18 mouse cellular contexts compared by ENCODE assay signal in the genomic region with DNA sequence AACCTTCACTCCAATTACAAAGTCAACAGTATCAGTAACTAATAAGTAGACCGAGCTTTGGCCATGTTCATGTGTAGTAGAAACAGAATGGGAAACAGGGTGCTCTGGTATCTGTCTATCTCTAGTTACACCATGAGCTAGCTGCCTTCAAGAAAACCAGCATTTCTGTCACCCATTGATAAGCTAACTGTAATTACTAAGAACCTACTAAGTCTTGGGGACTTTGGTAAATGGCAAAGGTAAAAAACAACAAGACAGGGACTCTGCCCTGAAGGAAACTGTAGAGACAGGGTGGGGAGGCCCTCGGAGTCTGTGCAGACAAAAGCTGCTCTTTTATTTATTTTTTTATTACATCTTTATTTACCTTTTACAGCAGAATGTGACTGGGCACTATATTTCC. TPM values are rescaled to one million over a fixed set of nuclear protein-coding genes. Genes with fewer than 3 reads are reported as not detected.
DNase-seq lines count a peak whose midpoint lies in the region; ATAC-seq and TF ChIP-seq lines count a peak whose summit lies in the region.
"Had no signal": no experiment of that assay in that cellular context is flagged by ENCODE, and none has a peak within 500 bp of the region (broad histone marks: within the 10 kb centered on the region; RNA-seq: fewer than 3 reads in every experiment).

No protein-coding gene starts in this region.

- TF ChIP-seq CTCF in MEL (IDR thresholded peaks at IDR 0.05 in 2 of 3, conservative IDR thresholded peaks at IDR 0.05 in 1 of 3; ENCODE audit: control insufficient read depth in 1 of 3, insufficient read depth in 1 of 3, low read depth in 2 of 3, low read length in 3 of 3, poor library complexity in 1 of 3, severe bottlenecking in 1 of 3) = no peak

- H3K27me3 ChIP-seq in MEL (ENCODE audit: control insufficient read depth in 1 of 2, insufficient read depth in 2 of 2, low read length in 2 of 2) = no peaks in the 10 kb centered on the region
- no peaks in the 10 kb centered on the region for H3K27me3 ChIP-seq in intestine, embryonic 16.5 days (replicated peaks; ENCODE audit: control insufficient read depth, insufficient read depth, low read length)
- no peaks in the 10 kb centered on the region for H3K27me3 ChIP-seq in liver, embryonic 16.5 days (ENCODE audit: control insufficient read depth, insufficient read depth, low read depth, low read length)
- no peaks in the 10 kb centered on the region for H3K27me3 ChIP-seq in midbrain, embryonic 11.5 days (ENCODE audit: control insufficient read depth, insufficient read depth, low read length)
- H3K27me3 ChIP-seq: heart, embryonic 12.5 days; midbrain, embryonic 13.5 days had no signal

- TF ChIP-seq EP300 in MEL (IDR thresholded peaks at IDR 0.05; ENCODE audit: low read depth in 1 of 2, low read length in 2 of 2) = peak; percentile 92 to 93

- peak overlapping the region; percentile 17; the same call in 1 of the 2 replicates for H3K9ac ChIP-seq in MEL (ENCODE audit: control insufficient read depth, low read depth, low read length, poor library complexity, severe bottlenecking)
- H3K9ac ChIP-seq in intestine, embryonic 16.5 days (ENCODE audit: low read depth, low read length) = no peak overlapping the region
- H3K9ac ChIP-seq in liver, embryonic 16.5 days (ENCODE audit: low read depth, low read length) = 0 out of 2 replicates have a peak overlapping the region, but pooled peaks have one; percentile 5
- no peak overlapping the region for H3K9ac ChIP-seq in midbrain, embryonic 11.5 days (ENCODE audit: low read length)
- H3K9ac ChIP-seq: heart, embryonic 12.5 days; midbrain, embryonic 13.5 days had no signal

- peaks cover 36 to 54% of the 10 kb centered on the region in 2 experiments for H3K4me1 ChIP-seq in MEL (ENCODE audit: control insufficient read depth in 1 of 2, insufficient read depth in 2 of 2, low read length in 2 of 2)
- H3K4me1 ChIP-seq in intestine, embryonic 16.5 days (ENCODE audit: control insufficient read depth, insufficient read depth, low read length) = peaks cover 11% of the 10 kb centered on the region
- peaks cover 59% of the 10 kb centered on the region for H3K4me1 ChIP-seq in liver, embryonic 16.5 days (ENCODE audit: control insufficient read depth, low read depth, low read length)
- no peaks in the 10 kb centered on the region for H3K4me1 ChIP-seq in midbrain, embryonic 11.5 days (ENCODE audit: control insufficient read depth, insufficient read depth, low read length)

- H3K9me3 ChIP-seq in MEL (replicated peaks; ENCODE audit: insufficient read depth, low read length) = no peaks in the 10 kb centered on the region
- H3K9me3 ChIP-seq in intestine, embryonic 16.5 days (ENCODE audit: control insufficient read depth, low read length) = no peaks in the 10 kb centered on the region
- no peaks in the 10 kb centered on the region for H3K9me3 ChIP-seq in liver, embryonic 16.5 days (replicated peaks; ENCODE audit: control insufficient read depth, low read length)
- H3K9me3 ChIP-seq in midbrain, embryonic 11.5 days (ENCODE audit: control insufficient read depth, low read length) = no peaks in the 10 kb centered on the region
- H3K9me3 ChIP-seq: heart, embryonic 12.5 days; midbrain, embryonic 13.5 days had no signal

- peak; percentile 80 for DNase-seq in MEL (ENCODE audit: low read depth, low spot score)
- peak; percentile 77 for DNase-seq in c-Kit-positive CD71-positive TER-119-positive erythroid progenitor cells, embryonic 14.5 days (ENCODE audit: low spot score)
- no peak for DNase-seq in midbrain, embryonic 11.5 days (ENCODE audit: low spot score, missing footprints)
- no peak for DNase-seq in left cerebral cortex, adult 9 months (ENCODE audit: low spot score in 2 of 2)
- DNase-seq in left cerebral cortex, adult 18-20 months (ENCODE audit: low spot score in 2 of 2) = no peak
- DNase-seq: adrenal gland, adult 2 months; cerebellum, adult 11-12 months; cerebellum, postnatal 36 days; gastrocnemius, postnatal 14 days; kidney, postnatal 4 days; lung, adult 18-20 months; lung, postnatal 4 days; right cerebral cortex, adult 18-20 months had no signal

- no peak for TF ChIP-seq RAD21 in MEL (IDR thresholded peaks at IDR 0.05; ENCODE audit: low read depth, low read length)

- WGBS in intestine, embryonic 16.5 days = 69% methylated on average over 2 of the region's 2 CpGs
- WGBS in liver, embryonic 16.5 days (ENCODE audit: insufficient replicate concordance) = 28% methylated on average over 2 of the region's 2 CpGs
- WGBS in midbrain, embryonic 11.5 days = 86% methylated on average over 2 of the region's 2 CpGs

- peaks cover 19 to 51% of the 10 kb centered on the region in 2 experiments for H3K36me3 ChIP-seq in MEL (ENCODE audit: control insufficient read depth in 1 of 2, insufficient read depth in 2 of 2, low read length in 2 of 2)
- H3K36me3 ChIP-seq in intestine, embryonic 16.5 days (ENCODE audit: control insufficient read depth, insufficient read depth, low read length) = no peaks in the 10 kb centered on the region
- peaks cover 8% of the 10 kb centered on the region for H3K36me3 ChIP-seq in liver, embryonic 16.5 days (ENCODE audit: control insufficient read depth, insufficient read depth)
- H3K36me3 ChIP-seq in midbrain, embryonic 11.5 days (ENCODE audit: control insufficient read depth, insufficient read depth, low read length) = no peaks in the 10 kb centered on the region
- H3K36me3 ChIP-seq: midbrain, embryonic 13.5 days had no signal

- ATAC-seq in intestine, embryonic 16.5 days = peak; percentile 77
- ATAC-seq in liver, embryonic 16.5 days (ENCODE audit: low read depth) = peak; percentile 83
- no peak for ATAC-seq in midbrain, embryonic 11.5 days (ENCODE audit: low FRiP score)
- ATAC-seq: hindbrain, embryonic 16.5 days; midbrain, embryonic 13.5 days had no signal

- H3K79me2 ChIP-seq in MEL (ENCODE audit: control insufficient read depth, insufficient read depth, low read length, poor library complexity) = no peaks in the 10 kb centered on the region

- no peak overlapping the region for H3K4me2 ChIP-seq in intestine, embryonic 16.5 days (ENCODE audit: low read depth, low read length)
- H3K4me2 ChIP-seq in liver, embryonic 16.5 days (ENCODE audit: low read depth, low read length) = peak overlapping the region; percentile 33
- H3K4me2 ChIP-seq in midbrain, embryonic 11.5 days = no peak overlapping the region
- H3K4me2 ChIP-seq: heart, embryonic 12.5 days; midbrain, embryonic 13.5 days had no signal

- H3K4me3 ChIP-seq in MEL (ENCODE audit: control insufficient read depth in 1 of 2, insufficient read depth in 1 of 2, low read depth in 2 of 2, low read length in 2 of 2) = no peak overlapping the region; a peak in 1 of 4 replicates
- no peak overlapping the region for H3K4me3 ChIP-seq in intestine, embryonic 16.5 days (ENCODE audit: low read length)
- no peak overlapping the region for H3K4me3 ChIP-seq in liver, embryonic 16.5 days (ENCODE audit: low read depth, low read length)
- no peak overlapping the region for H3K4me3 ChIP-seq in midbrain, embryonic 11.5 days (ENCODE audit: low read depth, low read length)
- H3K4me3 ChIP-seq: heart, embryonic 12.5 days; midbrain, embryonic 13.5 days had no signal

- peak overlapping the region; percentile 80 for H3K27ac ChIP-seq in MEL (ENCODE audit: control insufficient read depth, low read depth, low read length)
- H3K27ac ChIP-seq in intestine, embryonic 16.5 days (ENCODE audit: low read length) = no peak overlapping the region
- H3K27ac ChIP-seq in liver, embryonic 16.5 days (ENCODE audit: low read length) = peak overlapping the region; percentile 93
- no peak overlapping the region for H3K27ac ChIP-seq in midbrain, embryonic 11.5 days (ENCODE audit: low read depth, low read length)
- H3K27ac ChIP-seq: midbrain, embryonic 13.5 days had no signal

- no peak for TF ChIP-seq POLR2A in MEL (IDR thresholded peaks at IDR 0.05; ENCODE audit: control insufficient read depth in 1 of 2, insufficient read depth in 1 of 2, low read depth in 1 of 2, low read length in 2 of 2, poor library complexity in 1 of 2)

TF ChIP-seq in MEL, 35 proteins besides CTCF, POLR2A, EP300 and RAD21 (continues in another document):
- TF ChIP-seq ETS1 (IDR thresholded peaks at IDR 0.05; ENCODE audit: low read depth, low read length) (peak; percentile 77), HCFC1 (IDR thresholded peaks at IDR 0.05; ENCODE audit: low read depth, low read length) (0 out of 2 replicates have a peak, but pooled peaks have one; percentile 26), MEF2A (IDR thresholded peaks at IDR 0.05; ENCODE audit: extremely low read depth, insufficient replicate concordance, low read depth, low read length, poor library complexity, severe bottlenecking) (no peak), TCF12 (IDR thresholded peaks at IDR 0.05; ENCODE audit: low read depth, low read length) (peak; percentile 86), TAL1 (IDR thresholded peaks at IDR 0.05; ENCODE audit: low read length) (peak; percentile 84), RCOR1 (IDR thresholded peaks at IDR 0.05; ENCODE audit: low read depth, low read length) (peak; percentile 44; the same call in 1 of the 2 replicates), GATA1 (IDR thresholded peaks at IDR 0.05; ENCODE audit: low read depth, low read length) (peak; percentile 89), MYB (IDR thresholded peaks at IDR 0.05; ENCODE audit: low read depth, low read length) (peak; percentile 70), MYC (IDR thresholded peaks at IDR 0.05; ENCODE audit: low read depth, low read length) (0 out of 2 replicates have a peak, but pooled peaks have one; percentile 31), MAX (IDR thresholded peaks at IDR 0.05; ENCODE audit: low read length) (peak; percentile 28; the same call in 1 of the 2 replicates), JUND (IDR thresholded peaks at IDR 0.05; ENCODE audit: low read depth, low read length) (no peak)

RNA-seq across cellular contexts. Expression of a gene that starts 10.9 kb away (rescaled TPM):
- total RNA-seq in MEL (2012; rRNA removed) = 9.6 and 14.4 TPM in 2 replicates
- polyA plus RNA-seq in MEL (2012; ENCODE audit: insufficient read depth in 1 of 2, insufficient read length in 2 of 2, low read depth in 1 of 2, low replicate concordance in 2 of 2, missing spikeins in 1 of 2) = 10 to 100 TPM in 1 of 2 experiments, not detected in 1; 21.2 TPM
- polyA plus RNA-seq in intestine, embryonic 16.5 days (2015; fragmentation: Nextera tagmentation; extraction: Ambion mirVana) = 89.7 and 100 TPM in 2 replicates
- polyA plus RNA-seq in liver, embryonic 16.5 days (2015; fragmentation: Nextera tagmentation; extraction: Ambion mirVana) = 45.5 and 48.2 TPM in 2 replicates
- polyA plus RNA-seq in midbrain, embryonic 11.5 days (2014; fragmentation: Nextera tagmentation; extraction: Ambion mirVana) = 23.0 and 28.4 TPM in 2 replicates
- 10 to 100 TPM; 17.5 to 19.2 TPM for total RNA-seq in left cerebral cortex, adult 18-20 months (2021)

RNA-seq across cellular contexts. Expression of a gene that starts 31.3 kb away (rescaled TPM):
- total RNA-seq in MEL (2012; rRNA removed) = 2.9 and 3.1 TPM in 2 replicates
- 1 to 10 TPM in 1 of 2 experiments, not detected in 1; 5.9 TPM for polyA plus RNA-seq in MEL (2012; ENCODE audit: insufficient read depth in 1 of 2, insufficient read length in 2 of 2, low read depth in 1 of 2, low replicate concordance in 2 of 2, missing spikeins in 1 of 2)
- 27.7 and 30.2 TPM in 2 replicates for polyA plus RNA-seq in intestine, embryonic 16.5 days (2015; fragmentation: Nextera tagmentation; extraction: Ambion mirVana)
- 25.8 and 26.6 TPM in 2 replicates for polyA plus RNA-seq in liver, embryonic 16.5 days (2015; fragmentation: Nextera tagmentation; extraction: Ambion mirVana)
- polyA plus RNA-seq in midbrain, embryonic 11.5 days (2014; fragmentation: Nextera tagmentation; extraction: Ambion mirVana) = 7.1 TPM in 2 replicates
- total RNA-seq in left cerebral cortex, adult 18-20 months (2021) = 1 to 10 TPM; 1.7 to 2.6 TPM

Comparison
In these comparisons a context has a peak if more than half of its experiments do, and no peak if none do; other contexts are left out.
1. DNase-seq: peak in MEL (single experiment) and c-Kit-positive CD71-positive TER-119-positive erythroid progenitor cells, embryonic 14.5 days (single experiment); none in midbrain, embryonic 11.5 days (single experiment), left cerebral cortex, adult 9 months (0 of 2) and left cerebral cortex, adult 18-20 months (0 of 2).
2. H3K27ac ChIP-seq: peak in MEL (single experiment) and liver, embryonic 16.5 days (single experiment); none in intestine, embryonic 16.5 days (single experiment) and midbrain, embryonic 11.5 days (single experiment).
3. H3K9ac ChIP-seq: peak in MEL (single experiment) and liver, embryonic 16.5 days (single experiment); none in intestine, embryonic 16.5 days (single experiment) and midbrain, embryonic 11.5 days (single experiment).